Mouse (Mus musculus) embryonic facial prominence, embryonic 13.5 days (tissue): ENCODE data around the gene Kdm6b. TPM values are rescaled to one million over a fixed set of nuclear protein-coding genes. Genes with fewer than 3 reads are reported as not detected.
"Not testable (repeated sequence)": the region's sequence is repeated elsewhere in the genome, so short reads cannot be mapped to it uniquely, and the experiment has no call there.

Source experiments
- ATAC-seq: fragments of 200-750 bp; cut with Nextera tagmentation; 2 replicates; pipeline ENCODE4 v1.8.0; 2017; ENCODE audit warnings: low read depth; ENCODE audit not compliant: insufficient number of reproducible peaks, insufficient read depth, low FRiP score, low TSS enrichment
- H3K27ac ChIP-seq: fragments of 300-500 bp; sonication (generic); 2 replicates; pipeline ENCODE4 v1.5.1; 2015; ENCODE audit warnings: moderate library complexity, mild to moderate bottlenecking, inconsistent platforms
- H3K27me3 ChIP-seq: fragments of 300-500 bp; sonication (generic); 2 replicates; pipeline ENCODE4 v1.6.1; 2015; ENCODE audit warnings: mild to moderate bottlenecking, inconsistent platforms
- H3K36me3 ChIP-seq: fragments of 300-500 bp; sonication (generic); 2 replicates; pipeline ENCODE4 v1.6.1; 2015; ENCODE audit warnings: mild to moderate bottlenecking, inconsistent platforms
- H3K4me1 ChIP-seq: fragments of 300-500 bp; sonication (generic); 2 replicates; pipeline ENCODE4 v1.6.1; 2015; ENCODE audit warnings: inconsistent platforms
- H3K4me2 ChIP-seq: fragments of 300-500 bp; sonication (generic); 2 replicates; pipeline ENCODE4 v1.6.1; 2015; ENCODE audit warnings: moderate library complexity, mild to moderate bottlenecking, inconsistent platforms
- H3K4me3 ChIP-seq: fragments of 300-500 bp; sonication (generic); 2 replicates; pipeline ENCODE4 v1.5.1; 2015; ENCODE audit warnings: mild to moderate bottlenecking, inconsistent platforms
- H3K9ac ChIP-seq: fragments of 300-500 bp; sonication (generic); 2 replicates; pipeline ENCODE4 v1.6.1; 2015; ENCODE audit warnings: mild to moderate bottlenecking, inconsistent platforms
- H3K9me3 ChIP-seq: fragments of 300-500 bp; sonication (generic); 2 replicates; pipeline ENCODE4 v1.6.1; 2016; ENCODE audit warnings: inconsistent platforms
- WGBS: fragments of 180-500 bp; shearing (Covaris S2); methylation state at CpG from one replicate; pipeline ENCODE4 v1.1.7; 2015; ENCODE audit warnings: mixed read lengths; 5-methylcytosine and 5-hydroxymethylcytosine counted together
- polyA plus RNA-seq: library from polyadenylated mRNA; unstranded; fragments of >200 nt; fragmentation: Nextera tagmentation; extraction: Ambion mirVana; gene quantifications from 2 replicates; pipeline ENCODE4 v1.2.1, GENCODE M21; 2015

Kdm6b gene
- polyA plus RNA-seq, 1 experiment from 2014 or later, result 41.3 TPM

DNA sequence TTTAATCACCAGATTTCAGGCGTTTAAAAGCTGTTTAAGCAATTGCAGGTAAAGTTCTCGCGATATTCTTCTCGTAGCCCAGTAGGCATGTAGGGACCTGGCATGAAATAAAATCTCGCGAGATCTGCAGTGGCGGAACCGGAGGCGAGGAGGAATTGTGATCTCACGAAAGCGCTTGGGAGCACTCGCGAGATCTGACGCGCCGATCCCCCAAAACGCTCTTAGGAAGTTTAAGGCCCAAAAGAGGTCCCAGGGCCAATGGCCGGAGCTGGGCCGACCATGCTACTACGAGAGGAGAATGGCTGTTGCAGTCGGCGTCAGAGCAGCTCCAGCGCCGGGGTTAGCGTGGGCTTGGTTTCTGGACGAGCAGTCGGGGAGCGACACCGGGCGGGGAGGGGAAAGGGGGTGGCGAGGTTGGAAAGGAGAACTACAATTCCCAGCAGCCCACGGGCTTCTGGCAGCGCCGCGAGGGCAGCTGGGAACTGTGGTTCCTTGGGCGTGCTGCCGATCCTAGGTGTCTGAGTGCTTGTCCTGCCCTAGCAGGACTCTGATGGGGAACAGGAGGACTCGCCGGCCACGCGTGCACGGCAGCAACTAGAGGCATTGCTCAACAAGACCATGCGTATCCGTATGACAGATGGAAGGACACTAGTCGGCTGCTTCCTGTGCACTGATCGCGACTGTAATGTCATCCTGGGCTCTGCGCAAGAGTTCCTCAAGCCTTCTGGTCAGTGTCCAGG is 17.7 kb downstream of the Kdm6b start:
- peak overlapping the region; percentile 95 for H3K27ac ChIP-seq
- peaks cover 48% of the 10 kb centered on the region for H3K4me1 ChIP-seq
- WGBS, result under 1% methylated on average over 48 of the region's 48 CpGs
- H3K9me3 ChIP-seq, result no peaks in the 10 kb centered on the region
- ATAC-seq, result peak; percentile 87
- H3K4me2 ChIP-seq, result peak overlapping the region; percentile 74
- H3K36me3 ChIP-seq, result peaks cover 32% of the 10 kb centered on the region
- peak overlapping the region; percentile 84 for H3K9ac ChIP-seq
- peaks cover 7% of the 10 kb centered on the region; the same call in 1 of the 2 replicates for H3K27me3 ChIP-seq
- peak overlapping the region; percentile 56 for H3K4me3 ChIP-seq

DNA sequence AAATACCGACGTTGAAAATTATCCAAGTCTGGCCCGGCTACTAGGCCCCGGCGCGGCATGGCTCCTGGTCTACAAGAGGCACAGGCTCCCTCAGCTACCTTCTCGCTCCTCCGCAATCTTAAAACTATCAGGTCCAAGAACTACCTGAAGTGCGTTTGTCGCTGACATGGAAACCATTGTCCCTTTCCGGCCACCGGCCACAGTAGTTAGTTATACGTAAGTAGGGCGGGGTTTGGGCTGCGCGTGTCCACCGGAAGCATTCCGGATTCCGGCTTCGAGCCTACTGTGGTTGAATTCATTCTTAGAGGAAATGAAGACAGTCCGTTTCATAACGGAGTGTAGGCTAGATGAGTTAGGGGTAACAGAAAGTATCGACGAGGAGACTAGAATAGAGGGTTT is 18.2 kb downstream of the Kdm6b start, which contains the start of the genes Naa38 and Cyb5d1:
Gene Naa38, plus strand, starts transcription at position 253 of the 399 bp plus-strand sequence.
Gene Cyb5d1, minus strand, starts transcription at position 397 of the 399 bp plus-strand sequence.
- peaks cover 26% of the 10 kb centered on the region for H3K36me3 ChIP-seq
- H3K4me2 ChIP-seq, result peak within 1 kb of the TSS; percentile 74
- H3K27me3 ChIP-seq, H3K9me3 ChIP-seq: not testable (repeated sequence)
- peak within 1 kb of the TSS; percentile 56 for H3K4me3 ChIP-seq
- peak within 1 kb of the TSS; percentile 95 for H3K27ac ChIP-seq
- WGBS, result 0% methylated on average over 24 of the region's 24 CpGs
- peaks cover 44% of the 10 kb centered on the region for H3K4me1 ChIP-seq
- H3K9ac ChIP-seq, result peak within 1 kb of the TSS; percentile 84
- ATAC-seq, result peak; percentile 49; the same call in 1 of the 2 replicates

DNA sequence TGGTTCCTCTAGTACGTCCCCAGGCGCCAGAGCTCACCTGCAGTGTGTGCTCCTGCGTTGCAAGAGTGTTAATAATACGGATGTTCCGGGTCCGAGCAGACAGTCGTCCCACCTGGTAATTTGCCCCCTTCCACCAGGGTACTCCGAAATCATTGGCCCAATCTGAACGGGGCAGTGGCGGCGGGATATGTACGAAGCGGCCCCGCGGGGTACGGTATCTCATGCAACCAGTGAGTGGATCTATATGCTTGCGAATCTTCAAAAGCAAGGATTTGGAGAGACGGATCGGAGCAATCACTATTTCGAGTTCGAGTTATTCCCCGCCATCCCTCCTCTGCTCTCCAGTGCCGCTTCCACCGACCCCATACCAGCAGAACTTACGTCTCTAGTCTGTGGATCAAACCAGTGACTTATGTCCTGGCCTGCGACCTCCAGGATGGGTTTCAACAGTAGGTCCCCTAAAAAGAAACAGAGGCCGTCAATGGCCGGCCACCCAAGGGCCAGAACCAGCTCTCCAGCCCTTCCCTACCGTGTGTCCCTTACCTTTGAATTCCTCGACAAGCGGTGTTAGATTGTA is 18.8 kb downstream of the Kdm6b start:
- Histone ChIP-seq H3K4me3 (peak overlapping the region; percentile 56), H3K36me3 (peaks cover 21% of the 10 kb centered on the region), H3K27ac (peak overlapping the region; percentile 95), H3K4me1 (peaks cover 44% of the 10 kb centered on the region), H3K4me2 (peak overlapping the region; percentile 62), H3K9ac (peak overlapping the region; percentile 84)
- 2% methylated on average over 31 of the region's 31 CpGs for WGBS
- ATAC-seq, H3K9me3 ChIP-seq, H3K27me3 ChIP-seq: not testable (repeated sequence)

DNA sequence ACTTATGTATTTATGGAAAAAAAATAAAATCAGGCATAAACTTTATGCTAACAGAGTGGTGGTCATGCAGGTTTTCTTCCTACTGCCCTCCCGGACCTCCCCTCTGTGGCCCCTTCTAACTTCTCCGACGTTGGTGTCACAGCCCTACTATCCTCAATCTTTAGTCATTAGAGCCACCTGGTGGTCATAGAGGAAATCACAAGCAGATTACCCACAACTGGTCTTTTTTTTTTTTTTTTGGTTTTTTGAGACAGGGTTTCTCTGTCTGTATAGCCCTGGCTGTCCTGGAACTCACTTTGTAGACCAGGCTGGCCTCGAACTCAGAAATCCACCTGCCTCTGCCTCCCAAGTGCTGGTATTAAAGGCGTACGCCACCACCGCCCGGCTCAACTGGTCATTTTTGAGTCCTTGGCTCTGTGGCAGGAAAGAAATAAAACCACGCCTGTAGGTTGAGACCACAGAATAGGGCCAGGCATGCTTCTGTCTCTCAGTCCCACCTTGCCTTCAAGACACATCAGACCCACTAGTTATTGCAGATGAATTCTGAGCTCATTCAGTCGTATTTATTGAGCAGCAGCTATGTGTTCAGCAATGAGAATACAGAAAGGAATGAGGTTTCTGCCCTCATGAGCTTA is 23.0 kb downstream of the Kdm6b start:
- Histone ChIP-seq H3K36me3 (peaks cover 5% of the 10 kb centered on the region; the same call in 1 of the 2 replicates), H3K9me3 (no peaks in the 10 kb centered on the region), H3K4me1 (peaks cover 13% of the 10 kb centered on the region), H3K27me3 (no peaks in the 10 kb centered on the region), H3K4me3 (no peak overlapping the region), H3K9ac (0 out of 2 replicates have a peak overlapping the region, but pooled peaks have one; percentile 16), H3K4me2 (0 out of 2 replicates have a peak overlapping the region, but pooled peaks have one; percentile 5), H3K27ac (no peak overlapping the region; the same call in 1 of the 2 replicates)
- 49% methylated on average over 10 of the region's 10 CpGs for WGBS
- ATAC-seq, result no peak; the same call in 1 of the 2 replicates

DNA sequence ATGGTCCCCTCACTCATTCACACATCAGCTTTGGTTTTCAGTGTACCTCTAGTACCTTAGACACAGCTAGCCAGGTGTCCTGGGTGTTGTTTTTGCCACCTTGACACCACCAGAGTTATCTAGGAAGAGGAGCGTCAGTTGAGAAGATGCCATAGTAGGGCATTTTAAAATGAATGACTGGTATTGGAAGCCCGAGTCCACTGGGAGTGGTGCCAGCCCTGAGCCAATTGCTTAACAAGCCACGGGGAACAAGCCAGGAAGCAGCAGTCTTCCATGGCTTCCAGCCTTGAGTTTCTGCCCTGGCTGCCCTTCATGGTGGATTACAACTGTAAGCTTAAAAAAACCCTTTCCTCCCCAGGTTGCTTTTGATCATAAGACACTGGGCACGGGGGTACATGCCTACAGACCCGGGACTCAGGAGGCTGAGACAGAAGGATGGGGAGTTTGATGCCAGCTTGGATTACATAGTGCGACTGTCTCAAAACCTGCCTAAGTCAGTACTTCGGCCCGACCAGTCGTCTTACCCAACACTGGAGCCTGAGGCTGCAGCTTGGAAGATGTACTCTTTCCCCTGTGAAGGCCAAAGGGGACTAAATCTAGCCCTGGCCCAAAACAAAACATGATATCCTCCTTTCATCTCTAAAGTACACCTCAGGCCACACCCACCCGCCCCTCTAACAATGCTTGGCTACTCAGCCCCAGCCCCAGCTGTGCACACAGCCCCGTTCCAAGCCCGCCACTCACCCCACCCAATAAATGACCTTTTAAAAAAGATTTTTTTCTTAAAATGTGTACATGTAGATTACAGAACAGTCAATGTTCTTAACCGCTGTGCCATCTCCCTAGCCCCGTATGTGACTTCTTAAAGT is 23.7 kb downstream of the Kdm6b start:
- WGBS, result 55% methylated on average over 14 of the region's 14 CpGs

DNA sequence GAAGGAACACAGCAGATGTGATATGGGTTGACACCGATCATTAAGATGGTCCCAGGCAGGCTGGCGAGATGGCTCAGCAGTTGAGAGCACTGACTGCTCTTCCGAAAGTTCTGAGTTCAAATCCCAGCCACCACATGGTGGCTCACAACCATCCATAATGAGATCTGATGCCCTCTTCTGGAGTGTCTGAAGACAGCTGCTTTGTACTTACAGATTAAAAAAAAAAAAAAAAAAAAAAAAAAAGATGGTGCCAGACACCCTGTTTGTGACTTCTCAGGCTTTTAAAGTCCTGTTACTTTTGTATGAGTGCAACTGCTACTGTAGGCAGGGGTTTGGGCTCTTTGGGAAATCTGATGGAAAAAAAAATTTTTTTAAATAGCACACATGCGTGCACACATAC is 24.8 kb downstream of the Kdm6b start:
- ATAC-seq, result no peak
- no peaks in the 10 kb centered on the region for H3K9me3 ChIP-seq
- no peak overlapping the region for H3K27ac ChIP-seq
- no peak overlapping the region for H3K9ac ChIP-seq
- H3K4me3 ChIP-seq, result no peak overlapping the region
- peaks cover 5% of the 10 kb centered on the region; the same call in 1 of the 2 replicates for H3K36me3 ChIP-seq
- H3K27me3 ChIP-seq, result no peaks in the 10 kb centered on the region
- WGBS, result 94% methylated on average over 4 of the region's 4 CpGs
- peaks cover 9% of the 10 kb centered on the region for H3K4me1 ChIP-seq
- H3K4me2 ChIP-seq, result no peak overlapping the region

More for the DNA sequence above, 23.7 kb downstream of the Kdm6b start:
- Histone ChIP-seq H3K27me3 (no peaks in the 10 kb centered on the region), H3K9ac (no peak overlapping the region), H3K9me3 (no peaks in the 10 kb centered on the region), H3K27ac (peak overlapping the region; percentile 11; the same call in 1 of the 2 replicates), H3K36me3 (peaks cover 5% of the 10 kb centered on the region; the same call in 1 of the 2 replicates), H3K4me2 (0 out of 2 replicates have a peak overlapping the region, but pooled peaks have one; percentile 5), H3K4me3 (no peak overlapping the region), H3K4me1 (peaks cover 13% of the 10 kb centered on the region)
- ATAC-seq, result no peak

DNA sequence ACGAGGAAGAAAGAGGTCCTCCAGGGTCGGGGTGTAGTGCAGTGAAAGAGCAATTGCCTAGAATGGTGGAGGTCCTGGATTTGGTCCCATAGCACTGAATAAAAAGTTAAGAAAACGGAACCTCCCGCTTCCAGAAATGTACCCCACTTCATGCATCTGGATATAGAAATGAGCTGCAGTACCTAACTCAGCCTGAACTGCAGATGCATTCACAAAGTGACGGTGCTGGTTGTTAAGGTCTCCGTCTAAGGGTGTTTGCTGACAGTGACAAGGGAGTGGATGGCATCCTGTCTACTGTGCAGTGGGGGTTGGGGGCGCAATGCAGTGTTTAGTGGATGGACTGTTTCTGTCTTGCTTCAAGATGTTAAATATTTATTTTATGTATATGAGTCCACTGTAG is 26.7 kb downstream of the Kdm6b start:
- Histone ChIP-seq H3K4me3 (no peak overlapping the region), H3K9ac (no peak overlapping the region), H3K27me3 (no peaks in the 10 kb centered on the region), H3K27ac (no peak overlapping the region), H3K4me2 (no peak overlapping the region), H3K4me1 (peaks cover 13% of the 10 kb centered on the region), H3K9me3 (no peaks in the 10 kb centered on the region), H3K36me3 (no peaks in the 10 kb centered on the region)
- 81% methylated on average over 7 of the region's 7 CpGs for WGBS
- no peak for ATAC-seq

DNA sequence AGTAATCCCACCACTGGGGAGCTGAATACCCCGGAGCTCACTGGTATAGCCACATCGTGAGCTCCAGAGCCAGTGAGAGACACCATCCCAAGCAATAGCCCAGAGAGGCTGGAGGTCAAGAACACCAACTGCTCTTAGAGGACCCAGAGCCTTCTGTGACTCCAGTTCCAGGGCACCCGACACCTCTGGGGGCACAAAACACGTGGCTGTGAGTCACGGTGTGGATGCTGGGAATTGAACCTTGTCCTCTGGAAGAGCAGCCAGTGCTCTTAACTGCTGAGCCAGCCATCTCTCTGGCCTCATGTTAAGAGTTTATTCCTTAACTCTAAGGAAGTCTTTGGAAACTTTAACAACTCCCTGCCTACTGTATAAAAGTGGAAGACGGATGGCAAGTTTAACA is 28.5 kb downstream of the Kdm6b start:
- H3K4me2 ChIP-seq, result no peak overlapping the region
- no peak overlapping the region for H3K9ac ChIP-seq
- H3K27me3 ChIP-seq, result no peaks in the 10 kb centered on the region
- peaks cover 10% of the 10 kb centered on the region for H3K4me1 ChIP-seq
- H3K27ac ChIP-seq, result no peak overlapping the region
- 80% methylated on average over 6 of the region's 6 CpGs for WGBS
- H3K9me3 ChIP-seq, result no peaks in the 10 kb centered on the region
- H3K4me3 ChIP-seq, result no peak overlapping the region
- no peak for ATAC-seq
- H3K36me3 ChIP-seq, result no peaks in the 10 kb centered on the region

DNA sequence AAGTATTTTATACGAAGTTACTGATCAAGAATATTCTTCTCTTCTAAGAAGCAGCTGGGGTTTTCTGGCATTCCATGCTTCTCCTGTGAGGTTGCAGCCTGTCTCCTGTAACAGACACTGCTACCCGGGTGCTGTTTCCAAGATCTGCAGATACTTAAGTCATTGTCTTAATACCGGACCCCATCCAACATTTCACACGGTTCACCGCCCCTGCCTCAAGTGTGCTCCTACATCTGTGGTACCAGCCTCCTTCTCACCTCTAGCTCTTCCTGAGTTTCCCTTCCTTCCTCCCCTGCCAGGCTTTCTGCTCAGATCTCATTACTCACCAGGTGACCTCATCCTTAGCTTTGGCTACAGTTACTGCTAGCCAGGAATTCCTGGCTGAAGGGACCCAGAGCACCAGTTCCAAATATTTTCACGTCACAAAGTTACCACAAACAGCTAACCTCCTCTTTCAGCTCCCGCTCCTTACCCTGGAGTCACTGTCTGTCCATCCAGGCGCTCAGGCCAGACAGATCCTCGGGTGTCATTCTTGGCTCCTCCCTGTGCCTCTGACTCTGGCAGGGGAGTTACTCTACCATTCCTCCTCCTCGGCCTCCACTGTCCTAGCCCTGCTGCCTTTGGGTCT is 30.9 kb downstream of the Kdm6b start:
- Histone ChIP-seq H3K4me1 (peaks cover 3% of the 10 kb centered on the region; the same call in 1 of the 2 replicates), H3K4me3 (no peak overlapping the region), H3K27me3 (no peaks in the 10 kb centered on the region), H3K4me2 (no peak overlapping the region), H3K9ac (no peak overlapping the region; the same call in 1 of the 2 replicates), H3K9me3 (no peaks in the 10 kb centered on the region), H3K27ac (peak overlapping the region; percentile 48; the same call in 1 of the 2 replicates), H3K36me3 (peaks cover 9% of the 10 kb centered on the region)
- ATAC-seq, result no peak
- 61% methylated on average over 10 of the region's 10 CpGs for WGBS

DNA sequence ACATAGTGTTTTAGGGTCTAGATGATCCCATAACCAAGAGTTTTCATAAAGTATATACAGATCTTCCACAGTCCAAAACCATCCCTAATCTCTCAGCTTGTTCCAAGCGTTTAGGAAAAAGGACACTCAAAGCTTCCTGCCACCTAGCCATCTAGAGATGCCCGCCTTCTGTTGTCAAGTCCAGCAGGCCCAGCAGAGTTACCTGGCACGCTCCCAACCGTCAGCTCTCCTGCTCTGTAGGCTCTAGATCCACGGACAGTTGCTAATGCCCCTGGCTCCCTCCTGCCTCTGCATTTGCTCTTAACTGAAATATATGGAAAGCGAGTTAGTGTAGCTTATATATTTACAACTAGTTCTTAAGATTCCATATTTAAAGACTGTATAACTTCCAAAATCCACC is 32.1 kb downstream of the Kdm6b start:
- Histone ChIP-seq H3K4me2 (no peak overlapping the region), H3K36me3 (peaks cover 14% of the 10 kb centered on the region), H3K4me1 (peaks cover 3% of the 10 kb centered on the region; the same call in 1 of the 2 replicates), H3K9ac (no peak overlapping the region), H3K4me3 (no peak overlapping the region), H3K27me3 (no peaks in the 10 kb centered on the region), H3K27ac (no peak overlapping the region), H3K9me3 (no peaks in the 10 kb centered on the region)
- no peak for ATAC-seq
- WGBS, result 81% methylated on average over 6 of the region's 6 CpGs
